Mouse (Mus musculus): ENCODE data around the gene Matn4. TPM values are rescaled to one million over a fixed set of nuclear protein-coding genes. Genes with fewer than 3 reads are reported as not detected.

Gene Matn4
- total RNA-seq, 2 experiments from 2014 or later, result 20.4 to 25.9 TPM

- peak; percentile 53 to 65 for DNase-seq (ENCODE audit: low spot score in 2 of 2)
Observed at GRCm38 (mm10) chr2:164436215-164436913, 31.4 kb upstream of the Matn4 start.

GRCm38 (mm10) chr2:164435216-164436090, 30.5 kb upstream of the Matn4 start:
- no peak for DNase-seq (ENCODE audit: low spot score in 2 of 2)

GRCm38 (mm10) chr2:164434681-164435080, 29.7 kb upstream of the Matn4 start:
- DNase-seq (ENCODE audit: low spot score in 2 of 2), result no peak

DNA sequence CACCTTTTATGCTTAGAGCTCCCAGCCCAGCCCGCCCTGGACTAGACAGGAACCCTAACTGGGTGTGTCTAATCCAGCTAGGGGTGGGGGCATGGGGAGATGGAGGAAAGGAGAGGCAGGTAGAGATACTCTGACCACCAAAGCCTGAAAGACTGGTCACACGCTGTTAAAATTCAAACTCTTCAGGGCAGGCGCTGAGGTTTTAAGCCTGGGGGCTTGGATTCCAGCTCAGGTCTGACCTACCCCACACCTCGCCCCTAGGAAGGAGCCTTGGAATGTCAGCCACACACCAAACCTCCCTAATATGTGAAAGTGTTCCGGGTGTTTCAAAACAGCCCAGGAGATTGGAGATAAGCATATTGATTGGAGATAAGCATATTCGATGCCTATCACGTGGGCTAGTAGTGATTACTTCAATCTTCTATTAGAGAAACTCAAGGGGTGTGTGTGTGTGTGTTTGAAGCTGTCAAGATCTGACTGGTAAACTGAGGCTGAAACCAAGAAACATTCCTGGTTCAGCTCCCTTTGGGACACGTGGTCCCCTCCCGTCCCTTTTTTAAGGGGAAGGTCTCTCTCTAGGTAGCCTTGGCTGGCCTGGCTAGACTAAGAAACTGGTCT, 28.4 kb upstream of the Matn4 start:
- DNase-seq (ENCODE audit: low spot score in 2 of 2), result no peak

DNA sequence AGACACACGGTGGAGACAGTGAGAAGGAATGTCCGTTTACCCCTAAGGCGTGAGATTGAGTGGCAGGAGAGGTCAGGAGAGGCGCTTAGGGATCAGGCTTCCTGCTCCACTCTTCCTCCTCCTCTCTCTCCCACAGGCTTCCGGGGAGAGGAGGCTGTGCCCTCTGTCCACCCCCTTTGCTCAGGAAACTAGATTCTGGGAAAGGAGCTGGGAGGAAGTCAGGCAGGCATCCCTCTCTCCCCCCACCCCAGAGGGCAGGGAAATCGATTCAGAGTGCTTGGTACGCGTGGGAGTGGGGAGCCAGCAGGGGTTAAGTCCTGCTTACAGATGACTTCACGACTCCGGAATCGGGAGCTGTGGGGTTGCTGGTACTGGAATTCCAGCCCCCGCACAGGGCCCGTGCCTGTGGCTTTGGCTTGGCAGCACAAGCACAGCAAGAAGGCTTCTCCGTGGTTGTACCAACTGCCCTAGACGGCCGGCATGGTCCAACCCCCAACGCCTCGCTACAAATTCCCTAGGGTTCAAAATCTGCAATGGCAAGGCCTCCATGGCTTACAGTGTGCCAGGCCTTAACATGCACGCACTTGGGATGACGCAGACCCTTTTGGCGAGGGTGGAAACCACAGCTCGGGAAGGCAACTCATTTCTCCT, 27.7 kb upstream of the Matn4 start:
- no peak for DNase-seq (ENCODE audit: low spot score in 2 of 2)

DNA sequence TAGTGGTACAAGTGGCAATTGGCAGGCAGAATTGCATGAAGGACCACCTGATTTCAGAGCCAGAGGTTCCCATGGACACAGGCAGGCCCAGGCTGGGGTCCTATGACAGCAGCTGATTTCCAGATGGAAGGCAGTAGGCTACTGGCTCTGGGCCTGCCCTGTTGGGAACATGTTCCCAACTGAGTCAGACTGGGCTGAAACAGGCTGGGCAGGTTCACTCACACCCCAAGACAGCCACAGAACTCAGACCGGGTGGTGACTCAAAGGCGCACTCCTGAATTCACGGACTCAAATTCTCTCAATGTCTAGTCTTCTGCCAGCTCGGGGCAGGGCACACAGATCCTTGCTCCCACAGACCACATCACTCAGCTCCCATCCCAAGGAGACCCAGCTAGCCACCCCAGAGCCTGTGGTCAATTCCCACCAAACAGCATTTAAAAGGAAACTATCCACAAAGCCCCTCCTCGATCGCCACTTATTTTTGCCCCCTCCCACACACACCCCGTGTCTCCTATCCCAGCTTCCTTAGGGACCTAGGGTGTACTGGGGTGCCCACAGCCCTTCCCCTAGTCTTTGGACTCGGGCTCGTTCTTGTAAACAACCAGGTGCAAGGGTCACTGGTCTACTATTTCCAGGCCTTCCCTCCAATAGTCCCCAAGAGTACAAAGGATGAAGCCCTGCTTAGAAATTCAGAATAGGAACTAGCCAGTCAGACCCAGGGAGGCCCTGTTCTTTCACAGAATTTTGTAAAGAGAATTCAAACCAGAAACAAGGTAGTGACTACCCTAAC, 26.9 kb upstream of the Matn4 start:
- DNase-seq (ENCODE audit: low spot score in 2 of 2), result no peak

DNA sequence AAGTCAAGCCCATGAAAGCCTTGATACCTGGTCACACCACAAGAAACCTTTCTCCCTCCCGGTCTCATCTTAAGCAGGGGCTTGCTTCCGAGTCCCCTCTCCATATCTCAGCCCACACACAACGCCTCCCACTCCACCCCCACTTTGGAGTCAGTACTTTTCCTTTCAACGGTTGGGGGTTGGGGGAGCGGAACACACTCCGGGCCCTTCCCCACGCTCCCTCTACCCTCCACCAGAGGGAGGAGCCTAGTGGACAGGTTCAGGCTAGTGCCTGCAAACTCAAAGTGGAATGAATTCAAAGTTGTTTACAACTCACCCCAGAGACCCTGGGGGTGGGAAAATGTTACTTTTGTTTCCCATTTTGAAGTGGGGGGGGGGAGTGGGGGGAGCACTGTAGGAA, 25.7 kb upstream of the Matn4 start:
- no peak for DNase-seq (ENCODE audit: low spot score in 2 of 2)

GRCm38 (mm10) chr2:164429881-164430615, 25.1 kb upstream of the Matn4 start:
- no peak for DNase-seq (ENCODE audit: low spot score in 2 of 2)

DNA sequence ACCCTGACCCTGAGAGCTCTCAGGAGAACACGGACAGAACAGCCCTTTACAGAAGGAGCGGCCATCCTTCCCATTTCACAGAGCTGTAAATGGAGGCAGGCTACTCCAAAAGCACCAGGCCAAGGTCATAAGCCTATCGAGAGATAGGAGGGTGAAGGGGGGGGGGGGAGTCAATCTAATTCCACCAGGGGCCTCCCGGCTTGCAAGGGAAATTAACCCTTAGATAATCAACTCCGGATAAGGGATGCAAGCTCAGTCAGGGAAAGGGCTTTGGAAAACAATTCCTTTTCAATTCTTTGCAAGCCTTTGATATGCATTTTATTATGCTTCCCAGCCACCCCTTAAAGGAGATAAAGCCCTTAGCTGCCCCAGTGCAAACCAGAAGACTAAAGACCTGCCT, 23.5 kb upstream of the Matn4 start:
- no peak for DNase-seq (ENCODE audit: low spot score in 2 of 2)

- DNase-seq (ENCODE audit: low spot score in 2 of 2), result no peak
Observed at GRCm38 (mm10) chr2:164426952-164427351, 22.0 kb upstream of the Matn4 start.

DNA sequence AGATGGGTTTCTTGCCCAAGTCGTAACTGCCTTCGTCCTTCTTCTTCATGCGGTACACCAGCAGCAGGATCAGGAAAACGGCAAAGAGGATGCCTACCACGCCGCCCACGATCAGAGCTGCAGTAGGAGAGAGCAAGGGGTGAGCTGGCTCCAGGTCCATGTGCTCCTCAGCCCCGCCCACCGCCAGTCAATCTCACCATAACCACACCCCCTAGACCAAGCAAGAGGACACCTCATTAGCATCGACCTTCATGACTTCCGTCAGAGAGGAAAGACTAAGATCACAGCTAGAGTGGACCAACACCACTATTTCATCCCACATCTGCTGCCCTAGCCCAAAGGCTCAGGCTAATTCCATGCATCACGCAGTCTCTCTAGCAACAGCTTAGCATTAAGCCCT, 21.2 kb upstream of the Matn4 start:
- no peak for DNase-seq (ENCODE audit: low spot score in 2 of 2)

GRCm38 (mm10) chr2:164425401-164425800, 20.4 kb upstream of the Matn4 start:
- DNase-seq (ENCODE audit: low spot score in 2 of 2), result no peak

DNA sequence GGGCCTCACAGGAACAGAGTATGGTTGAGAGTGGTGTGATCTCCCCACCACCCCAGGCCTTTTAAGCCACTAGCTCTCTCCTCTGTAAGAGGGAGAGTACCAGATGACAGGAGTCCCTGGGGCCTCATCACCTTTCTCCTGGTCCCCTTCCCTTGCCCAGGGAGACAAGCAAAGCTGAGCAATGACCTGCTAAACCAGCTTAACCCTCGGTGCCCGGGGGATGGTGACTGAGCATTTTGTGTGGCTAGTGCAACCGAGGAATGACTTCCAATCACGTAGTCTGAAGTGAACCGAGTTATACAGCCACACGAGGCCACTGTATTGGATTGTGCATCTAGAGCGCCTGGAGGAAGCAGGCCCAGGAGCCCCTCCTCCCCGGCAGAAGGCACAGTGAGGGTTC, 19.4 kb upstream of the Matn4 start:
- no peak for DNase-seq (ENCODE audit: low spot score in 2 of 2)

- no peak for DNase-seq (ENCODE audit: low spot score in 2 of 2)
Observed at GRCm38 (mm10) chr2:164423464-164423863, 18.5 kb upstream of the Matn4 start.

DNA sequence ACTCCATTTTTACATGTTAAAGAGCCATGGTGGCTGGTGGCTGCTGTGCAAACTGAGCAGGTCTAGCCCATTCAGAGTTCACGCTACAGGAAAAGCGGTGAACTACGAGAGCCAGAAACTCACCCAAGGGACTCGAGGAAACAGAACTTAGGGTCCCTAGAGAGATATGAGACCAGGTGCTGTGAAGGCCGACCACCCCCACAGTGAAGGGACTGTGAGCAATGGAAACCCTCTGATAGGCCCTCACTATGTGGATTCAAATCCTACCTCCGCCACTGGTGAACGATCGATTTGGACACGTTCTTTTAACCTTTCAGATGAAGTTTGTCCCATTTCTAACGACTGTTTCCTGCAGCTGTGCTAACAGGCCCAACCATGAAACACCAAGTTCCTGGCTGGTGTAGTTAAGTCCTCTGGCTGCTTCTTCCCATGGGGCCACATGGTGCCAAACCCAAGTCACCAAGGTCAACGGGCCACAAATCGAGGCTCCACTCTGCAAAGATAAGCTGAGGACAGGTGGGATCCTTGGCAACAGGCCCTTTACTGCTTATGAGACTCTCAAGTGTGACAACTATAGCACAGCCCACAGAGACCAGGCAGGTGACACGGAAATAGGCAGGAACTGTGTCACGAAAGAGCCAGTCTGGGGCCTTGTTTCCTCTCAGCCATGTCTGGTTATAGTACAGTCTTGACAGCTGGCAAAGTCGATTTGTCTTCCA, 17.9 kb upstream of the Matn4 start:
- no peak for DNase-seq (ENCODE audit: low spot score in 2 of 2)

- DNase-seq (ENCODE audit: low spot score in 2 of 2), result no peak
Observed at GRCm38 (mm10) chr2:164421979-164422378, 17.0 kb upstream of the Matn4 start.

DNA sequence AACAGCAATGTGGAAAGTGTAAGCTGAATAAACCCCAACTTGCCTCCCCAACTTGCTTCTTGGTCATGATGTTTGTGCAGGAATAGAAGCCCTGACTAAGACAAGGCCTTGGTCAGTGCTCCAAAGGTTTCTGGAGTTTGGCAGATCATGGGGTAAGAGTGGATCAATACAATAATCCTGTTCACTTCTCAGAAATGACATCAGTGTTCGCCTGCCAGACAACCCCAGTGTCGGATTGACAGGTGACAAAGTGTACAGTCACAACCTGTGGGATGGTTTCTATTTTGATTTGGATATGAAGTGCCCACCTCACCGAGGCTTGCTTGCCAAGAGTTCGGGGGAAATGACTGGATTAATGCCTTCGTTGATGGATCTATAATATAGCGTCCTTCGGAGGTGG, 16.3 kb upstream of the Matn4 start:
- DNase-seq (ENCODE audit: low spot score in 2 of 2), result no peak

DNA sequence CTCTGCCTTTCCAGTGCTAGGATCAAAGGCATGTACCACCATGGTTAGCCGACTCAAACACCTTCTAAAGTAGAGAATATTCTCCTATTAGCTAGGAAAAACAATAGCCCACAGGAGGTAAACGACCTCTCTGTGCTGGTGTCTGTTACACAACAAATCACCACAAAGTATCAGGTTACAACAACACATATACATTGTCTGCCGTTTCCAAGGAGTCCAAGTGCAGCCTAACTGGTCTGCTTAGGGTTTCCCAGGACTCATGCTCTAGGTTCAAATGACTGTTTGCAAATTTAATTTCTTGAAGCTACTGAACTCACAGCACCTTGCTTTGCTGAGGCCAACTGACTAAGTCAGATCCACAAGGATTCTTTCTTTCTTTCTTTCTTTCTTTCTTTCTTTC, 14.5 kb upstream of the Matn4 start:
- DNase-seq (ENCODE audit: low spot score in 2 of 2), result no peak

- no peak for DNase-seq (ENCODE audit: low spot score in 2 of 2)
Observed at GRCm38 (mm10) chr2:164418308-164418875, 13.4 kb upstream of the Matn4 start.
